Mouse (Mus musculus) lung, postnatal 0 days (tissue): ENCODE results near the gene Coasy. TPM values are rescaled to one million over a fixed set of nuclear protein-coding genes. Genes with fewer than 3 reads are reported as not detected.
A peak's percentile ranks its signal among the peaks of the same experiment; 100 is the strongest.

Experiments used
- ATAC-seq: fragments of 200-750 bp; cut with Nextera tagmentation; 2 replicates; pipeline ENCODE4 v1.8.0; 2017; ENCODE audit warnings: moderate library complexity
- DNase-seq: peaks from one replicate; pipeline ENCODE4 v3.0.0-alpha.2; 2016; ENCODE audit warnings: low spot score
- H3K27ac ChIP-seq: fragments of 300-500 bp; sonication (generic); 2 replicates; pipeline ENCODE4 v1.5.1; 2014; ENCODE audit warnings: antibody characterized with exemption, mild to moderate bottlenecking, low read length, mixed read lengths
- H3K27me3 ChIP-seq: fragments of 300-500 bp; sonication (generic); replicated peaks from 2 replicates; pipeline ENCODE4 v1.6.1; 2014; ENCODE audit warnings: low read length, mixed read lengths; ENCODE audit not compliant: insufficient read depth
- H3K36me3 ChIP-seq: fragments of 300-500 bp; sonication (generic); 2 replicates; pipeline ENCODE4 v1.6.1; 2014; ENCODE audit warnings: low read length, mixed read lengths; ENCODE audit not compliant: insufficient read depth
- H3K4me1 ChIP-seq: fragments of 300-500 bp; sonication (generic); 2 replicates; pipeline ENCODE4 v1.6.1; 2014; ENCODE audit warnings: antibody characterized with exemption, low read depth, low read length, mixed read lengths; ENCODE audit not compliant: insufficient read depth
- H3K4me2 ChIP-seq: fragments of 300-500 bp; sonication (generic); replicated peaks from 2 replicates; pipeline ENCODE4 v1.6.1; 2014; ENCODE audit warnings: low read depth, mild to moderate bottlenecking, low read length, moderate library complexity, mixed read lengths
- H3K4me3 ChIP-seq: fragments of 300-500 bp; sonication (generic); 2 replicates; pipeline ENCODE4 v1.5.1; 2014; ENCODE audit warnings: low read depth, low read length
- H3K9ac ChIP-seq: fragments of 300-500 bp; sonication (generic); replicated peaks from 2 replicates; pipeline ENCODE4 v1.6.1; 2014; ENCODE audit warnings: low read depth, mild to moderate bottlenecking
- H3K9me3 ChIP-seq: fragments of 300-500 bp; sonication (generic); 2 replicates; pipeline ENCODE4 v1.6.1; 2016; ENCODE audit warnings: low read length, mixed read lengths
- CTCF ChIP-seq: IDR thresholded peaks from 2 replicates; pipeline ENCODE4 v1.5.1; 2016; ENCODE audit warnings: antibody characterized with exemption, mild to moderate bottlenecking
- EP300 ChIP-seq: IDR thresholded peaks from 2 replicates; pipeline ENCODE4 v1.6.1; 2016; ENCODE audit warnings: antibody characterized with exemption, mild to moderate bottlenecking, control low read depth
- WGBS: fragments of 180-500 bp; shearing (Covaris S2); extraction: QIAGEN DNeasy Blood & Tissue Kit; methylation state at CpG from one replicate; pipeline ENCODE4 v1.1.7; 2014; 5-methylcytosine and 5-hydroxymethylcytosine counted together
- polyA plus RNA-seq: library from polyadenylated mRNA; unstranded; fragments of >200 nt; fragmentation: Nextera tagmentation; extraction: Ambion mirVana; gene quantifications from 2 replicates; pipeline ENCODE4 v1.2.1, GENCODE M21; 2015

Gene Coasy
- polyA plus RNA-seq, 1 experiment from 2014 or later, result 30.5 TPM

- no peak overlapping the region for H3K4me3 ChIP-seq
- H3K27ac ChIP-seq, result no peak overlapping the region
- H3K9me3 ChIP-seq, result no peaks in the 10 kb centered on the region
- no peak overlapping the region for H3K9ac ChIP-seq
- ATAC-seq, result no peak
- no peak overlapping the region for H3K4me2 ChIP-seq
- H3K4me1 ChIP-seq, result peaks cover 22% of the 10 kb centered on the region
- peaks cover 1% of the 10 kb centered on the region; the same call in 1 of the 2 replicates for H3K27me3 ChIP-seq
- no peak for DNase-seq
- peaks cover 3% of the 10 kb centered on the region; the same call in 1 of the 2 replicates for H3K36me3 ChIP-seq
- WGBS, result 95% methylated on average over 12 of the region's 12 CpGs
- TF ChIP-seq CTCF, result no peak
- TF ChIP-seq EP300, result no peak
Observed at GRCm38 (mm10) chr11:101084811-101085210, 2.4 kb downstream of the Coasy start.

DNA sequence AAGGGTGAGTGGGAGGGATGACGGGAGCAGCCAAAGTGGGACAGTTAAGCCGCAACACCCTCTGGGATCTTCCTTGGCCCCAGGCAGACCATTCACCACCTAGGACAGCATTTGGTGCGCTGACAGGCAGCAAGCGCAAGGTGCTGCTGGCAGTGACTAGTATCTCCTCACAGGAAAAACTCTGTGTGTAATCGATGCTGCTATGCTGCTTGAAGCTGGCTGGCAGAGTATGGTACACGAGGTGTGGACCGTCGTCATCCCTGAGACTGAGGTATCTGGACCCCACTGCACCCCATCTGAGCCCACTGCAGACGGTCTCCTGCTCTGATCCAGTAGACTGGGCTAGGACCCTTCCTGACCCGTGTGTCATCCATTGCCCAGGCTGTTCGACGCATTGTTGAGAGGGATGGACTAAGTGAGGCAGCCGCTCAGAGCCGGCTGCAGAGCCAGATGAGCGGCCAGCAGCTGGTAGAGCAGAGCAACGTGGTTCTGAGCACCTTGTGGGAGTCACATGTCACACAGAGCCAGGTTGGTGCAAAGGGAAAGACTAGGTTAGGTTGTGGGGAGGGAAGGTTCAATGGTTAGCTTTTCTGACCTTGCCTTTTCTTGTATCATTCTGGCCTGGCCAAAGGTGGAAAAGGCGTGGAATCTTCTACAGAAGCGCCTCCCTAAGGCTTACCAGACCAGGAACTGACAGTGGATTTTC, 3.4 kb downstream of the Coasy start:
- Histone ChIP-seq H3K27ac (peak overlapping the region; percentile 85; the same call in 1 of the 2 replicates), H3K9ac (no peak overlapping the region), H3K4me2 (no peak overlapping the region), H3K4me3 (no peak overlapping the region), H3K4me1 (peaks cover 20% of the 10 kb centered on the region; the same call in 1 of the 2 replicates), H3K27me3 (no peaks in the 10 kb centered on the region), H3K9me3 (no peaks in the 10 kb centered on the region), H3K36me3 (peaks cover 5% of the 10 kb centered on the region; the same call in 1 of the 2 replicates)
- ATAC-seq (no peak), DNase-seq (no peak)
- TF ChIP-seq CTCF, result no peak
- no peak for TF ChIP-seq EP300
- WGBS, result 89% methylated on average over 18 of the region's 18 CpGs

DNA sequence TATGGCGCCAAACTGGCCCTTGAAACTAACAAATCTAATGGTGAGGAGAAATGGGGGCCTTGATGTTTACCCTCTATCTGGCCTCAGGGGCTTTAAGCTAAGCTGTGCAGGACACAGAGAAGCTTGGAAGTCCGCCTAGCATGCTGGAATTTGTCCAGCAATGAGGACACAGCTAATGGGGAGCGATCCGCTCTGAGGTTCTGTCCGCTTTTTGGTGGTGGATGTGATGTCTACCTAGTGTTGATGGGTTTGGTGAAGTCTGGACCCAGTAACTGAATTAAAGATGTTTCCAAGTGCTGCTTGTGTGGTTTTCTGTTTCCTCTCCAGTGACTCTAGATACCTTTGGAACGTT, 3.9 kb downstream of the Coasy start:
- Histone ChIP-seq H3K4me1 (peaks cover 20% of the 10 kb centered on the region; the same call in 1 of the 2 replicates), H3K36me3 (peaks cover 8% of the 10 kb centered on the region; the same call in 1 of the 2 replicates), H3K9me3 (no peaks in the 10 kb centered on the region), H3K4me2 (peak overlapping the region; percentile 96), H3K27ac (peak overlapping the region; percentile 85), H3K27me3 (no peaks in the 10 kb centered on the region), H3K9ac (no peak overlapping the region), H3K4me3 (no peak overlapping the region)
- ATAC-seq (no peak), DNase-seq (no peak)
- WGBS, result 69% methylated on average over 6 of the region's 6 CpGs
- no peak for TF ChIP-seq EP300
- TF ChIP-seq CTCF, result no peak

- TF ChIP-seq EP300 (no peak), CTCF (no peak)
- ATAC-seq (peak; percentile 84), DNase-seq (peak; percentile 99)
- H3K4me1 ChIP-seq, result peaks cover 20% of the 10 kb centered on the region; the same call in 1 of the 2 replicates
- peak within 1 kb of the TSS; percentile 85 for H3K27ac ChIP-seq
- H3K4me2 ChIP-seq, result peak within 1 kb of the TSS; percentile 96
- 1% methylated on average over 52 of the region's 52 CpGs for WGBS
- H3K36me3 ChIP-seq, result peaks cover 11% of the 10 kb centered on the region; the same call in 1 of the 2 replicates
- H3K27me3 ChIP-seq, result no peaks in the 10 kb centered on the region
- peak within 1 kb of the TSS; percentile 77 for H3K9ac ChIP-seq
- peak within 1 kb of the TSS; percentile 67 for H3K4me3 ChIP-seq
- H3K9me3 ChIP-seq, result no peaks in the 10 kb centered on the region
Observed at GRCm38 (mm10) chr11:101086756-101087681, 4.7 kb downstream of the Coasy start, which contains the start of gene Mlx. Gene Mlx (plus strand): TSS chr11:101087277.

DNA sequence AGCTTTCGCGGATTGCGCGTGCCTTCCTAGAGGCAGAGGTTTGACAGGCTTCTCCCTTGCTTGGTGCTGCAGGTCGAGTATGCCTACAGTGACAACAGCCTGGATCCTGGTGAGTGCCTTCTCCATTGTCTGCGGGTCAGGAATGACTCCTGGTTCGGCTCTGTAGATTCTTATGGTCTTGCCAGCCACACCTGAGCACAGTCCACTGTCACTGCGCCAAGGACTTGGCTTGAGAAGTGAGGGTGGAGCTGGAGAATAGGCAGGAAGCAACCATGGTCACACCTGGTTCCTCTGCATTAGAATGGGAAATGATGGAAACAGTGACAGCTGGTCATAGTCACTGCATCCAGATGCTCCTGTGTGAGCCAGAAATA, 5.3 kb downstream of the Coasy start:
- H3K9me3 ChIP-seq, result no peaks in the 10 kb centered on the region
- peaks cover 15% of the 10 kb centered on the region; the same call in 1 of the 2 replicates for H3K36me3 ChIP-seq
- peak overlapping the region; percentile 67 for H3K4me3 ChIP-seq
- 2% methylated on average over 8 of the region's 8 CpGs for WGBS
- DNase-seq (peak; percentile 68), ATAC-seq (no peak)
- TF ChIP-seq EP300, result no peak
- no peak for TF ChIP-seq CTCF
- peak overlapping the region; percentile 85 for H3K27ac ChIP-seq
- H3K9ac ChIP-seq, result peak overlapping the region; percentile 77
- H3K4me1 ChIP-seq, result peaks cover 20% of the 10 kb centered on the region; the same call in 1 of the 2 replicates
- H3K27me3 ChIP-seq, result no peaks in the 10 kb centered on the region
- peak overlapping the region; percentile 96 for H3K4me2 ChIP-seq

DNA sequence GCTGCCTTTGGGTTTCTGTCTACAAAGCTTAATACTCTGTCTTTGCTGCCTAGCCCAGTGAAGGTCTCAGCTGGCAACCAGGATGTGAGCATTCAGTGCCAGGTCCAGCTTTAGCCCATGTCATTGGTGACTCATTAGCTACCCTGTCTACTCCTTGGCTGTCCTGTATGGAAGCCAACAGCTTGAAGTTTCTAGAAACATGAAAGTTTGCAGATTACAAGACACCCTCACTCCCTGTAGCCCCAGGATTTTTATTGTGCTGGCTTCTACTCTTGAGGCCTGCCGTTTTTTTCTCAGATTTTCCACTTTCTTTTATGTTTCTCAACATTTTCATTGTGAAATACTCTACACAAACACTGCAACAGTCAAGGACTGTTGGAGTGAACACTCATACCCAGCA, 7.6 kb downstream of the Coasy start:
- Histone ChIP-seq H3K4me2 (no peak overlapping the region), H3K36me3 (peaks cover 15% of the 10 kb centered on the region; the same call in 1 of the 2 replicates), H3K27ac (peak overlapping the region; percentile 44; the same call in 1 of the 2 replicates), H3K9me3 (no peaks in the 10 kb centered on the region), H3K27me3 (no peaks in the 10 kb centered on the region), H3K9ac (no peak overlapping the region), H3K4me1 (peaks cover 19% of the 10 kb centered on the region; the same call in 1 of the 2 replicates), H3K4me3 (no peak overlapping the region)
- TF ChIP-seq CTCF (no peak), EP300 (peak; percentile 35; the same call in 1 of the 2 replicates)
- ATAC-seq (peak; percentile 13; the same call in 1 of the 2 replicates), DNase-seq (peak; percentile 73)
- WGBS, result 51% methylated on average over 1 of the region's 1 CpGs
